Mouse (Mus musculus) CH12.LX (cell line): ENCODE measurements around the gene 1700011L22Rik. TPM values are rescaled to one million over a fixed set of nuclear protein-coding genes. Genes with fewer than 3 reads are reported as not detected.
A peak's percentile ranks its signal among the peaks of the same experiment; 100 is the strongest.

Source experiments
- DNase-seq: peaks from one replicate; pipeline ENCODE4 v3.0.0-alpha.2; 2013; ENCODE audit errors: extremely low read depth
- H3K27ac ChIP-seq: 2 replicates; pipeline ENCODE4 v1.5.1; 2012; ENCODE audit warnings: low read depth, mild to moderate bottlenecking, control low read depth, moderate library complexity; ENCODE audit not compliant: insufficient read depth
- H3K27me3 ChIP-seq: replicated peaks from 2 replicates; pipeline ENCODE3; 2012; ENCODE audit warnings: inconsistent platforms
- H3K36me3 ChIP-seq, 2 experiments: replicated peaks in 1 of 2; 2 replicates each; pipeline versions ENCODE3 to v1.6.1; 2012; ENCODE audit warnings: inconsistent platforms in 1 of 2, low read length in 1 of 2, mild to moderate bottlenecking in 1 of 2, mixed read lengths in 1 of 2, moderate library complexity in 1 of 2; ENCODE audit not compliant: control insufficient read depth in 1 of 2, insufficient read depth in 1 of 2
- H3K4me1 ChIP-seq, 2 experiments: 2 replicates each; pipeline ENCODE4 v1.6.1; 2012; ENCODE audit warnings: inconsistent platforms in 1 of 2, moderate library complexity in 1 of 2; ENCODE audit not compliant: insufficient read depth in 2 of 2, control insufficient read depth in 1 of 2
- H3K4me2 ChIP-seq: 2 replicates; pipeline ENCODE4 v1.6.1; 2012; ENCODE audit warnings: low read depth, mild to moderate bottlenecking, control low read depth; ENCODE audit not compliant: poor library complexity, insufficient read depth, severe bottlenecking
- H3K4me3 ChIP-seq, 3 experiments: fragments of 150-350 bp in 1 of 3; sonication (generic) in 1 of 3; replicated peaks in 1 of 3; 2 replicates each; pipeline versions ENCODE3 to v1.5.1; 2011 to 2012; ENCODE audit warnings: low read depth in 2 of 3, low read length in 2 of 3, mild to moderate bottlenecking in 2 of 3, moderate library complexity in 2 of 3, control low read depth in 1 of 3, improper control_type of control experiment in 1 of 3, inconsistent platforms in 1 of 3, mixed read lengths in 1 of 3; ENCODE audit not compliant: poor library complexity in 1 of 3
- H3K79me2 ChIP-seq: replicated peaks from 2 replicates; pipeline ENCODE4 v1.6.1; 2012; ENCODE audit warnings: mild to moderate bottlenecking, moderate library complexity; ENCODE audit not compliant: control insufficient read depth, poor library complexity, insufficient read depth, severe bottlenecking; ENCODE audit errors: extremely low read depth
- H3K9ac ChIP-seq: 2 replicates; pipeline ENCODE4 v1.6.1; 2012; ENCODE audit warnings: low read depth, mild to moderate bottlenecking, control low read depth, moderate library complexity; ENCODE audit not compliant: insufficient read depth
- H3K9me3 ChIP-seq: replicated peaks from 2 replicates; pipeline ENCODE3; 2012; ENCODE audit warnings: low read length, inconsistent platforms, mixed read lengths
- CHD2 ChIP-seq: IDR thresholded peaks from 2 replicates; pipeline ENCODE4 v1.6.1; 2011; ENCODE audit warnings: low read length, improper control_type of control experiment
- CTCF ChIP-seq, 2 experiments: IDR thresholded peaks in 1 of 2; conservative IDR thresholded peaks in 1 of 2; 2 replicates each; pipeline ENCODE4 v1.5.1; 2011 to 2012; ENCODE audit warnings: low read depth in 2 of 2, low read length in 2 of 2, improper control_type of control experiment in 1 of 2, inconsistent platforms in 1 of 2, mild to moderate bottlenecking in 1 of 2, moderate library complexity in 1 of 2
- E2F4 ChIP-seq: IDR thresholded peaks from 2 replicates; pipeline ENCODE4 v1.6.1; 2011; ENCODE audit warnings: low read depth, low read length, improper control_type of control experiment; ENCODE audit not compliant: insufficient replicate concordance
- ETS1 ChIP-seq: conservative IDR thresholded peaks from 2 replicates; pipeline ENCODE4 v1.6.1; 2012; ENCODE audit warnings: low read depth, mild to moderate bottlenecking, inconsistent platforms, low read length, improper control_type of control experiment, moderate library complexity
- HCFC1 ChIP-seq: IDR thresholded peaks from 2 replicates; pipeline ENCODE4 v1.6.1; 2012; ENCODE audit warnings: low read depth, mild to moderate bottlenecking, inconsistent platforms, low read length, improper control_type of control experiment
- IRF4 ChIP-seq: IDR thresholded peaks from 2 replicates; pipeline ENCODE4 v1.6.1; 2014; ENCODE audit warnings: low read depth, mild to moderate bottlenecking, inconsistent platforms, low read length, improper control_type of control experiment
- JUN ChIP-seq: IDR thresholded peaks from 2 replicates; pipeline ENCODE4 v1.6.1; 2011; ENCODE audit warnings: low read depth, mild to moderate bottlenecking, low read length, improper control_type of control experiment, moderate library complexity; ENCODE audit not compliant: insufficient read depth
- JUND ChIP-seq: conservative IDR thresholded peaks from 2 replicates; pipeline ENCODE4 v1.6.1; 2011; ENCODE audit warnings: low read depth, low read length, improper control_type of control experiment
- KAT2A ChIP-seq: IDR thresholded peaks from 2 replicates; pipeline ENCODE4 v1.6.1; 2012; ENCODE audit warnings: low read length, improper control_type of control experiment, inconsistent platforms; ENCODE audit not compliant: insufficient replicate concordance
- MAFK ChIP-seq: IDR thresholded peaks from 2 replicates; pipeline ENCODE4 v1.6.1; 2011; ENCODE audit warnings: low read length, improper control_type of control experiment; ENCODE audit not compliant: insufficient replicate concordance
- MAX ChIP-seq: IDR thresholded peaks from 2 replicates; pipeline ENCODE4 v1.6.1; 2011; ENCODE audit warnings: low read length, improper control_type of control experiment
- MAZ ChIP-seq: IDR thresholded peaks from 2 replicates; pipeline ENCODE4 v1.6.1; 2012; ENCODE audit warnings: low read depth, mild to moderate bottlenecking, inconsistent platforms, low read length, improper control_type of control experiment, moderate library complexity
- NELFE ChIP-seq: IDR thresholded peaks from 2 replicates; pipeline ENCODE4 v1.6.1; 2011; ENCODE audit warnings: low read depth, low read length, improper control_type of control experiment
- NRF1 ChIP-seq: IDR thresholded peaks from 2 replicates; pipeline ENCODE4 v1.6.1; 2014; ENCODE audit warnings: low read depth, mild to moderate bottlenecking, inconsistent platforms, low read length, improper control_type of control experiment, moderate library complexity
- POLR2A ChIP-seq: IDR thresholded peaks from 2 replicates; pipeline ENCODE4 v1.6.1; 2011; ENCODE audit warnings: low read depth, mild to moderate bottlenecking, improper control_type of control experiment, low read length
- RAD21 ChIP-seq: IDR thresholded peaks from 2 replicates; pipeline ENCODE4 v1.6.1; 2011; ENCODE audit warnings: low read depth, mild to moderate bottlenecking, low read length, improper control_type of control experiment, moderate library complexity
- RCOR1 ChIP-seq: conservative IDR thresholded peaks from 2 replicates; pipeline ENCODE4 v1.6.1; 2012; ENCODE audit warnings: low read depth, mild to moderate bottlenecking, inconsistent platforms, low read length, improper control_type of control experiment
- SMC3 ChIP-seq: IDR thresholded peaks from 2 replicates; pipeline ENCODE4 v1.6.1; 2011; ENCODE audit warnings: low read depth, low read length, improper control_type of control experiment
- TCF12 ChIP-seq: IDR thresholded peaks from 2 replicates; pipeline ENCODE4 v1.6.1; 2014; ENCODE audit warnings: low read depth, mild to moderate bottlenecking, inconsistent platforms, low read length, improper control_type of control experiment
- UBTF ChIP-seq: IDR thresholded peaks from 2 replicates; pipeline ENCODE4 v1.6.1; 2012; ENCODE audit warnings: low read depth, mild to moderate bottlenecking, inconsistent platforms, low read length, improper control_type of control experiment, moderate library complexity
- USF2 ChIP-seq: conservative IDR thresholded peaks from 2 replicates; pipeline ENCODE4 v1.6.1; 2011; ENCODE audit warnings: low read depth, low read length, improper control_type of control experiment
- ZC3H11A ChIP-seq: IDR thresholded peaks from 2 replicates; pipeline ENCODE4 v1.6.1; 2012; ENCODE audit warnings: low read depth, mild to moderate bottlenecking, inconsistent platforms, low read length, improper control_type of control experiment
- ZMIZ1 ChIP-seq: IDR thresholded peaks from 2 replicates; pipeline ENCODE4 v1.6.1; 2012; ENCODE audit warnings: low read depth, mild to moderate bottlenecking, inconsistent platforms, low read length, improper control_type of control experiment
- dilution Hi-C: fragments of 300-500 bp; cut with MboI; formaldehyde crosslinking; loops from 2 replicates; pipeline ENCODE4 v1.14.3; 2020; ENCODE audit warnings: low sequenced_read_pairs; ENCODE audit not compliant: extremely low pct_unique_long_range_greater_than_20kb, extremely low pct_ligation_motif_present
- in situ Hi-C: fragments of 300-500 bp; cut with MboI; formaldehyde crosslinking; loops from 3 replicates; pipeline ENCODE4 v1.14.3; 2019; ENCODE audit warnings: low sequenced_read_pairs, low pct_ligation_motif_present, low pct_unique_long_range_greater_than_20kb, mixed read lengths
- polyA plus RNA-seq: library from polyadenylated mRNA; unstranded; fragments of >175 nt; gene quantifications from 2 replicates; pipeline ENCODE4 v1.2.1, GENCODE M21; 2012; ENCODE audit warnings: low read depth; ENCODE audit not compliant: insufficient read length
- total RNA-seq, 2 experiments: library from RNA; depleted of rRNA; stranded (reverse); fragments of 300-350 nt in 1 of 2; fragments of >200 nt in 1 of 2; gene quantifications; 2 replicates each; pipeline ENCODE4 v1.2.3; 2012 to 2014

Gene 1700011L22Rik
- not detected in 2 replicates for total RNA-seq (2012; rRNA removed)
- total RNA-seq (2014; rRNA removed): not detected in 2 replicates
- not detected in 2 replicates for polyA plus RNA-seq

GRCm38 (mm10) chr8:79248470-79248869, at the start of gene 1700011L22Rik:
Gene 1700011L22Rik, minus strand, starts transcription at chr8:79248570.
- no peaks in the 10 kb centered on the region for H3K4me1 ChIP-seq
- dilution Hi-C loops: no loop called here
- H3K4me2 ChIP-seq: no peak within 1 kb of the TSS
- no peak within 1 kb of the TSS for H3K9ac ChIP-seq
- no peaks in the 10 kb centered on the region for H3K79me2 ChIP-seq
- no peak for TF ChIP-seq ZMIZ1
- no peak for TF ChIP-seq HCFC1
- TF ChIP-seq POLR2A: no peak
- no peak for TF ChIP-seq CHD2
- no peak for TF ChIP-seq UBTF
- no peak for TF ChIP-seq IRF4
- TF ChIP-seq JUND: no peak
- TF ChIP-seq NRF1: no peak
- no peak for TF ChIP-seq RCOR1
- in situ Hi-C loops: no loop called here
- no peaks in the 10 kb centered on the region for H3K9me3 ChIP-seq
- H3K27me3 ChIP-seq: no peaks in the 10 kb centered on the region
- no peaks in the 10 kb centered on the region for H3K36me3 ChIP-seq
- no peak within 1 kb of the TSS for H3K27ac ChIP-seq
- no peak within 1 kb of the TSS for H3K4me3 ChIP-seq
- DNase-seq: no peak

- no peaks in the 10 kb centered on the region for H3K9me3 ChIP-seq
- in situ Hi-C loops: no loop called here
- no peak for TF ChIP-seq MAX
- TF ChIP-seq NRF1: no peak
- TF ChIP-seq MAZ: no peak
- no peak for TF ChIP-seq ETS1
- no peak for TF ChIP-seq JUN
- TF ChIP-seq IRF4: no peak
- no peak for TF ChIP-seq USF2
- TF ChIP-seq JUND: no peak
- no peak for TF ChIP-seq E2F4
- TF ChIP-seq POLR2A: no peak
- no peak for TF ChIP-seq NELFE
- peak; percentile 76 for TF ChIP-seq SMC3
- TF ChIP-seq MAFK: no peak
- TF ChIP-seq CTCF (conservative IDR thresholded peaks at IDR 0.05 in 1 of 2, IDR thresholded peaks at IDR 0.05 in 1 of 2; ENCODE audit: low read depth in 2 of 2, low read length in 2 of 2): peak; percentile 11 to 78; a peak in 2 of 4 replicates
- peak; percentile 23; the same call in 1 of the 2 replicates for TF ChIP-seq ZC3H11A
- no peak for TF ChIP-seq KAT2A
- TF ChIP-seq TCF12: no peak
- TF ChIP-seq RAD21: peak; percentile 73
- TF ChIP-seq, all 38 proteins: peak for 4
- peak; percentile 33 for DNase-seq
- Histone ChIP-seq H3K4me2 (no peak overlapping the region), H3K4me3 (no peak overlapping the region), H3K27me3 (no peaks in the 10 kb centered on the region), H3K36me3 (peaks cover 0 to 6% of the 10 kb centered on the region in 2 experiments), H3K4me1 (peaks cover 0 to 26% of the 10 kb centered on the region in 2 experiments; a peak in 3 of 4 replicates), H3K79me2 (no peaks in the 10 kb centered on the region), H3K27ac (no peak overlapping the region), H3K9ac (no peak overlapping the region)
- dilution Hi-C loops: no loop called here
Observed at GRCm38 (mm10) chr8:79297763-79298162, 49.4 kb upstream of the 1700011L22Rik start.
